Comparison of ENCODE assay signal across 11 mouse cellular contexts in the genomic region with DNA sequence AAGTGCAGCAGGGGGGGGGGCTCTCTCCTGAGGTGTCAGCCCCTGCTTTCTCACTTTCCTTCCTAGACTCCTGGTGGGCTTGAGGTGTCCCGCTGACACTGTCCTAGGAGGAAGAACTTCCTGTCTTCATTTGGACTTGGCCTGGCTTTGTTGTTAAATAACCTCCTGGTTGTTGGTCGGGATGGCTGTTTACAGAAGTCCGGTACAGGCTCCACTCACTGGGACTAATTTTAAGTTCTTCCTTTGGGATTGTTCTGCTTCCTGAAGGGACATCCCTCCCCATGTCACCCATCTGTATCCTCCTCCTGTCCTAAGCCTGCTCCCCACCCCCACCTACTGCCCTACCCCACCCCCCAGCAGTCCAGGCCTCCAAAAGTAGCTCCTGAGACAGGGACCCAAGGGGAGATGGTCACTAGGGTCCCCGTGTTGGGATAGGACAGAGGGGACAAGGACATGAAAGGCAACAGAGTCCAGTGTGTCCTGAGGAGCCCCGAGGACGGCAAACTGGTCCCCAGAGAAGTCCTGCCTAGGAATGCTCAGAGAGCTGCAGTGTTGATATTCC.
A peak's percentile ranks its signal among the peaks of the same experiment; 100 is the strongest.
DNase-seq lines count a peak whose midpoint lies in the region; ATAC-seq and TF ChIP-seq lines count a peak whose summit lies in the region.
"Had no signal": no experiment of that assay in that cellular context is flagged by ENCODE, and none has a peak within 500 bp of the region (broad histone marks: within the 10 kb centered on the region; RNA-seq: fewer than 3 reads in every experiment).

No protein-coding gene starts in this region.

- 59% methylated on average over 6 of the region's 6 CpGs for WGBS in heart, embryonic 12.5 days
- 64% methylated on average over 6 of the region's 6 CpGs for WGBS in midbrain, embryonic 10.5 days
- WGBS in midbrain, postnatal 0 days, result 73% methylated on average over 6 of the region's 6 CpGs
- WGBS in intestine, postnatal 0 days, result 74% methylated on average over 6 of the region's 6 CpGs
- 58% methylated on average over 6 of the region's 6 CpGs for whole genome bisulfite sequencing in stomach, postnatal 0 days

- no peak overlapping the region for H3K4me3 ChIP-seq in heart, embryonic 12.5 days
- no peak overlapping the region for H3K4me3 ChIP-seq in midbrain, embryonic 10.5 days
- H3K4me3 ChIP-seq in midbrain, postnatal 0 days (ENCODE audit: low read depth, low read length), result no peak overlapping the region
- H3K4me3 ChIP-seq in intestine, postnatal 0 days (ENCODE audit: low read depth, low read length), result no peak overlapping the region
- H3K4me3 ChIP-seq in stomach, postnatal 0 days (ENCODE audit: low read depth, low read length), result no peak overlapping the region
- H3K4me3 ChIP-seq: liver, embryonic 15.5 days had no signal

- no peak for TF ChIP-seq EP300 in stomach, postnatal 0 days (optimal IDR thresholded peaks at IDR 0.05)

- H3K36me3 ChIP-seq in heart, embryonic 12.5 days, result no peaks in the 10 kb centered on the region
- peaks cover 28% of the 10 kb centered on the region for H3K36me3 ChIP-seq in midbrain, embryonic 10.5 days
- H3K36me3 ChIP-seq in midbrain, postnatal 0 days (ENCODE audit: insufficient read depth, low read length), result no peaks in the 10 kb centered on the region
- peaks cover 6% of the 10 kb centered on the region; the same call in 1 of the 2 replicates for H3K36me3 ChIP-seq in intestine, postnatal 0 days (ENCODE audit: control insufficient read depth, insufficient read depth)
- H3K36me3 ChIP-seq in stomach, postnatal 0 days (ENCODE audit: control insufficient read depth, insufficient read depth, low read length), result no peaks in the 10 kb centered on the region
- H3K36me3 ChIP-seq: liver, embryonic 15.5 days had no signal

- no peak for TF ChIP-seq CTCF in midbrain, postnatal 0 days (IDR thresholded peaks at IDR 0.05)
- no peak for TF ChIP-seq CTCF in intestine, postnatal 0 days (IDR thresholded peaks at IDR 0.05; ENCODE audit: low read depth)
- TF ChIP-seq CTCF in stomach, postnatal 0 days (IDR thresholded peaks at IDR 0.05; ENCODE audit: low read depth), result no peak

- no peak overlapping the region for H3K27ac ChIP-seq in heart, embryonic 12.5 days (ENCODE audit: poor library complexity, severe bottlenecking)
- H3K27ac ChIP-seq in midbrain, embryonic 10.5 days (replicated peaks), result peak overlapping the region; percentile 75
- no peak overlapping the region for H3K27ac ChIP-seq in midbrain, postnatal 0 days (ENCODE audit: low read depth, low read length)
- peak overlapping the region; percentile 68 for H3K27ac ChIP-seq in intestine, postnatal 0 days (ENCODE audit: low read depth, low read length)
- H3K27ac ChIP-seq in stomach, postnatal 0 days (replicated peaks), result peak overlapping the region; percentile 30; the same call in 1 of the 2 replicates
- H3K27ac ChIP-seq: liver, embryonic 15.5 days had no signal

- no peaks in the 10 kb centered on the region for H3K27me3 ChIP-seq in heart, embryonic 12.5 days (replicated peaks)
- H3K27me3 ChIP-seq in midbrain, embryonic 10.5 days (ENCODE audit: low read depth, poor library complexity, severe bottlenecking), result no peaks in the 10 kb centered on the region
- H3K27me3 ChIP-seq in midbrain, postnatal 0 days (ENCODE audit: insufficient read depth, low read length), result no peaks in the 10 kb centered on the region
- H3K27me3 ChIP-seq in intestine, postnatal 0 days (replicated peaks; ENCODE audit: control insufficient read depth, insufficient read depth, low read length), result no peaks in the 10 kb centered on the region
- no peaks in the 10 kb centered on the region for H3K27me3 ChIP-seq in stomach, postnatal 0 days (ENCODE audit: control insufficient read depth, insufficient read depth, low read length)
- H3K27me3 ChIP-seq: liver, embryonic 15.5 days had no signal

- no peaks in the 10 kb centered on the region for H3K9me3 ChIP-seq in heart, embryonic 12.5 days (replicated peaks)
- no peaks in the 10 kb centered on the region for H3K9me3 ChIP-seq in midbrain, embryonic 10.5 days (replicated peaks)
- no peaks in the 10 kb centered on the region for H3K9me3 ChIP-seq in midbrain, postnatal 0 days (ENCODE audit: low read length)
- H3K9me3 ChIP-seq in intestine, postnatal 0 days (ENCODE audit: control insufficient read depth), result no peaks in the 10 kb centered on the region
- no peaks in the 10 kb centered on the region for H3K9me3 ChIP-seq in stomach, postnatal 0 days (ENCODE audit: control insufficient read depth, low read length)
- H3K9me3 ChIP-seq: liver, embryonic 15.5 days had no signal

- peaks cover 67% of the 10 kb centered on the region for H3K4me1 ChIP-seq in heart, embryonic 12.5 days (replicated peaks)
- peaks cover 78% of the 10 kb centered on the region for H3K4me1 ChIP-seq in midbrain, embryonic 10.5 days
- H3K4me1 ChIP-seq in midbrain, postnatal 0 days (ENCODE audit: insufficient read depth, low read length), result no peaks in the 10 kb centered on the region
- H3K4me1 ChIP-seq in intestine, postnatal 0 days (replicated peaks; ENCODE audit: control insufficient read depth, insufficient read depth, low read length), result peaks cover 12% of the 10 kb centered on the region; the same call in 1 of the 2 replicates
- H3K4me1 ChIP-seq in stomach, postnatal 0 days (replicated peaks; ENCODE audit: control insufficient read depth, insufficient read depth), result peaks cover 3% of the 10 kb centered on the region; the same call in 1 of the 2 replicates

- DNase-seq in heart, postnatal 36 days, result no peak
- no peak for DNase-seq in midbrain, embryonic 10.5 days (ENCODE audit: low spot score)
- DNase-seq in midbrain, postnatal 0 days (ENCODE audit: low spot score), result no peak
- DNase-seq in stomach, postnatal 0 days (ENCODE audit: low spot score), result no peak
- DNase-seq in layer of hippocampus, postnatal 36 days, result no peak
- DNase-seq in layer of hippocampus, postnatal 14 days (ENCODE audit: low spot score in 2 of 2), result no peak
- DNase-seq: embryo, embryonic 11 days; right cerebral cortex, postnatal 4 days had no signal

- intact Hi-C loops in heart, postnatal 36 days (cut with DNase I), result loop anchor here (2.0 kb wide), 1 partner anchor 23 kb away; no protein-coding TSS in a partner anchor

- H3K4me2 ChIP-seq in heart, embryonic 12.5 days, result no peak overlapping the region
- no peak overlapping the region for H3K4me2 ChIP-seq in midbrain, postnatal 0 days (ENCODE audit: low read depth, low read length, poor library complexity, severe bottlenecking)
- no peak overlapping the region for H3K4me2 ChIP-seq in intestine, postnatal 0 days (replicated peaks; ENCODE audit: low read depth)
- H3K4me2 ChIP-seq in stomach, postnatal 0 days (replicated peaks; ENCODE audit: low read depth), result no peak overlapping the region
- H3K4me2 ChIP-seq: liver, embryonic 15.5 days had no signal

- no peak for ATAC-seq in heart, embryonic 12.5 days (ENCODE audit: insufficient number of reproducible peaks, low FRiP score)
- ATAC-seq in midbrain, postnatal 0 days (ENCODE audit: low FRiP score), result no peak
- no peak for ATAC-seq in intestine, postnatal 0 days
- no peak for ATAC-seq in stomach, postnatal 0 days (ENCODE audit: low FRiP score, low TSS enrichment)

- peak overlapping the region; percentile 34; the same call in 1 of the 2 replicates for H3K9ac ChIP-seq in heart, embryonic 12.5 days
- no peak overlapping the region for H3K9ac ChIP-seq in midbrain, postnatal 0 days (replicated peaks; ENCODE audit: low read length, poor library complexity, severe bottlenecking)
- no peak overlapping the region; the same call in 1 of the 2 replicates for H3K9ac ChIP-seq in intestine, postnatal 0 days (ENCODE audit: low read depth, low read length)
- peak overlapping the region; percentile 31; the same call in 1 of the 2 replicates for H3K9ac ChIP-seq in stomach, postnatal 0 days (ENCODE audit: low read length)
- H3K9ac ChIP-seq: liver, embryonic 15.5 days had no signal

Comparison
In these comparisons a context has a peak if more than half of its experiments do, and no peak if none do; other contexts are left out.
1. H3K27ac ChIP-seq: peak in midbrain, embryonic 10.5 days (single experiment), intestine, postnatal 0 days (single experiment) and stomach, postnatal 0 days (single experiment); none in heart, embryonic 12.5 days (single experiment) and midbrain, postnatal 0 days (single experiment).
2. H3K9ac ChIP-seq: peak in heart, embryonic 12.5 days (single experiment) and stomach, postnatal 0 days (single experiment); none in midbrain, postnatal 0 days (single experiment) and intestine, postnatal 0 days (single experiment).